Mouse (Mus musculus) cerebellum, adult 11-12 months (tissue): ENCODE data around the gene Naa10.
A peak's percentile ranks its signal among the peaks of the same experiment; 100 is the strongest.

Source experiments
- DNase-seq: peaks from one replicate; pipeline ENCODE4 v3.0.0; 2022

The Naa10 gene

GRCm38 (mm10) chrX:73914827-73915703 lies 6.7 kb downstream of the Naa10 start:
- peak; percentile 95 for DNase-seq

GRCm38 (mm10) chrX:73911588-73911987 lies 10.2 kb downstream of the Naa10 start:
- DNase-seq = no peak

- no peak for DNase-seq
Observed at GRCm38 (mm10) chrX:73911156-73911555, 10.6 kb downstream of the Naa10 start.

- DNase-seq = no peak
Observed at GRCm38 (mm10) chrX:73910451-73910850, 11.3 kb downstream of the Naa10 start.

GRCm38 (mm10) chrX:73910049-73910448 lies 11.7 kb downstream of the Naa10 start:
- DNase-seq = no peak

GRCm38 (mm10) chrX:73897959-73898358 lies 23.8 kb downstream of the Naa10 start:
- DNase-seq = no peak

- peak; percentile 62 for DNase-seq
Observed at GRCm38 (mm10) chrX:73895719-73896118, 26.0 kb downstream of the Naa10 start, which contains the start of gene L1cam. Gene L1cam, minus strand, starts transcription at chrX:73896105.

- DNase-seq = peak; percentile 69
Observed at GRCm38 (mm10) chrX:73892833-73893232, 28.9 kb downstream of the Naa10 start.

GRCm38 (mm10) chrX:73891551-73892152 lies 30.1 kb downstream of the Naa10 start, which contains the start of gene Avpr2:
Gene Avpr2, plus strand, starts transcription at chrX:73892102.
- DNase-seq = no peak

GRCm38 (mm10) chrX:73881463-73881862 lies 40.3 kb downstream of the Naa10 start:
- no peak for DNase-seq

GRCm38 (mm10) chrX:73881036-73881427 lies 40.7 kb downstream of the Naa10 start:
- DNase-seq = no peak

GRCm38 (mm10) chrX:73880194-73881035 lies 41.3 kb downstream of the Naa10 start:
- DNase-seq = peak; percentile 74

GRCm38 (mm10) chrX:73877014-73877413 lies 44.7 kb downstream of the Naa10 start:
- no peak for DNase-seq

GRCm38 (mm10) chrX:73875881-73876280 lies 45.9 kb downstream of the Naa10 start:
- DNase-seq = no peak

GRCm38 (mm10) chrX:73871956-73872355 lies 49.8 kb downstream of the Naa10 start:
- DNase-seq = peak; percentile 32

- no peak for DNase-seq
Observed at GRCm38 (mm10) chrX:73871474-73871873, 50.3 kb downstream of the Naa10 start.

- DNase-seq = no peak
Observed at GRCm38 (mm10) chrX:73869334-73869733, 52.4 kb downstream of the Naa10 start.

- DNase-seq = no peak
Observed at GRCm38 (mm10) chrX:73867852-73868251, 53.9 kb downstream of the Naa10 start.

GRCm38 (mm10) chrX:73867256-73867655 lies 54.5 kb downstream of the Naa10 start:
- DNase-seq = no peak
